In the genomic region with DNA sequence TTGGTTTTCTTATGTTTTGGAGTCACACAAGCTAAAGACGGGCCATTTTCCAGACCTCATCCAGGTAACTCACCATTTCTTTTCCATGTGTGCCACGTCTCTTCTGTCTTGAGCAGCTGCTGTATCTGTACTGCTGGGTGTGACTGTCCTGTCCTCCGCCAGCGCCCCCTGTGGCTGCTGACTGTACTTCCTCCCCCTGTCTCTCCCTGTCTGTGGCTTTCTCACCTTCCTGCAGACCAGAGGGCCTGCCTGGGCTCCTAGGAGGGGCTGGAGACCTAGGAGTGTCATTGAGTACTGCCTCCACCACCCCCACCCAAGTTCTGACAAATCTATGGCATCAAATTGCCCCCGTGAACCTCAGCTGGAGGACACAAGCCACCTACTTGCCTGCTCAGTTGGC, we compare ENCODE assay signal across 9 mouse cellular contexts. TPM values are rescaled to one million over a fixed set of nuclear protein-coding genes. Genes with fewer than 3 reads are reported as not detected.
DNase-seq lines count a peak whose midpoint lies in the region; ATAC-seq and TF ChIP-seq lines count a peak whose summit lies in the region.
"Had no signal": no experiment of that assay in that cellular context is flagged by ENCODE, and none has a peak within 500 bp of the region (broad histone marks: within the 10 kb centered on the region; RNA-seq: fewer than 3 reads in every experiment).

No protein-coding gene starts in this region.

- WGBS in kidney, embryonic 15.5 days = 52% methylated on average over 5 of the region's 5 CpGs
- WGBS in liver, adult 2 months = 70% methylated on average over 5 of the region's 5 CpGs
- whole genome bisulfite sequencing in small intestine, adult 2 months = 47% methylated on average over 5 of the region's 5 CpGs
- WGBS in forebrain, embryonic 11.5 days = 48% methylated on average over 5 of the region's 5 CpGs

- H3K4me2 ChIP-seq in kidney, embryonic 15.5 days = no peak overlapping the region
- no peak overlapping the region for H3K4me2 ChIP-seq in forebrain, embryonic 11.5 days (ENCODE audit: low read depth, low read length, severe bottlenecking)
- H3K4me2 ChIP-seq: limb, embryonic 15.5 days had no signal

- TF ChIP-seq CTCF in liver, adult 2 months (IDR thresholded peaks at IDR 0.05; ENCODE audit: low read depth, low read length) = peak; percentile 73
- TF ChIP-seq CTCF in small intestine, adult 2 months (IDR thresholded peaks at IDR 0.05; ENCODE audit: extremely low read depth, insufficient read length, insufficient replicate concordance, low read depth, low read length) = peak; percentile 57; the same call in 1 of the 2 replicates

- ATAC-seq in kidney, embryonic 15.5 days (replicated peaks; ENCODE audit: low FRiP score) = no peak
- no peak for ATAC-seq in forebrain, embryonic 11.5 days (replicated peaks; ENCODE audit: low FRiP score)

- H3K9ac ChIP-seq in kidney, embryonic 15.5 days = no peak overlapping the region
- H3K9ac ChIP-seq in ES-E14 (ENCODE audit: insufficient read depth, low read depth, low read length, poor library complexity, severe bottlenecking) = no peak overlapping the region
- no peak overlapping the region for H3K9ac ChIP-seq in liver, adult 2 months (ENCODE audit: low read depth, low read length)
- no peak overlapping the region for H3K9ac ChIP-seq in forebrain, embryonic 11.5 days (ENCODE audit: low read length)
- H3K9ac ChIP-seq: limb, embryonic 15.5 days had no signal

- no peak for TF ChIP-seq POLR2A in liver, adult 2 months (IDR thresholded peaks at IDR 0.05; ENCODE audit: extremely low read depth, insufficient read depth, low read length)
- no peak for TF ChIP-seq POLR2A in small intestine, adult 2 months (IDR thresholded peaks at IDR 0.05; ENCODE audit: low read depth, low read length)

- in situ Hi-C loops in ES-E14 (cut with MboI; ENCODE audit: low sequenced_read_pairs in 2 of 2, unreplicated experiment in 2 of 2) = no loop called here

- peaks cover 69% of the 10 kb centered on the region for H3K36me3 ChIP-seq in kidney, embryonic 15.5 days
- H3K36me3 ChIP-seq in ES-E14 (ENCODE audit: control insufficient read depth, insufficient read depth, low read length, poor library complexity, severe bottlenecking) = peaks cover 24% of the 10 kb centered on the region
- peaks cover 4% of the 10 kb centered on the region; the same call in 1 of the 2 replicates for H3K36me3 ChIP-seq in liver, adult 2 months (ENCODE audit: control insufficient read depth, insufficient read depth, low read length)
- peaks cover 18% of the 10 kb centered on the region for H3K36me3 ChIP-seq in small intestine, adult 2 months (ENCODE audit: control insufficient read depth, insufficient read depth, low read length)
- no peaks in the 10 kb centered on the region; the same call in 1 of the 2 replicates for H3K36me3 ChIP-seq in forebrain, embryonic 11.5 days (ENCODE audit: control insufficient read depth, insufficient read depth, low read length)

- no peak overlapping the region for H3K27ac ChIP-seq in kidney, embryonic 15.5 days
- no peak overlapping the region for H3K27ac ChIP-seq in ES-E14 (ENCODE audit: insufficient read depth, low read depth, low read length, poor library complexity, severe bottlenecking)
- no peak overlapping the region for H3K27ac ChIP-seq in liver, adult 2 months (replicated peaks; ENCODE audit: insufficient read depth, low read depth, low read length)
- no peak overlapping the region for H3K27ac ChIP-seq in small intestine, adult 2 months (ENCODE audit: insufficient read depth, low read depth, low read length)
- H3K27ac ChIP-seq in forebrain, embryonic 11.5 days (ENCODE audit: low read depth, low read length) = no peak overlapping the region
- H3K27ac ChIP-seq: limb, embryonic 15.5 days had no signal

- no peaks in the 10 kb centered on the region for H3K4me1 ChIP-seq in kidney, embryonic 15.5 days
- peaks cover 15 to 16% of the 10 kb centered on the region in 2 experiments; a peak in 3 of 4 replicates for H3K4me1 ChIP-seq in ES-E14 (ENCODE audit: control insufficient read depth in 2 of 2, insufficient read depth in 2 of 2, low read length in 2 of 2, poor library complexity in 1 of 2)
- no peaks in the 10 kb centered on the region for H3K4me1 ChIP-seq in liver, adult 2 months (ENCODE audit: control insufficient read depth, insufficient read depth, low read length)
- H3K4me1 ChIP-seq in small intestine, adult 2 months (ENCODE audit: control insufficient read depth, insufficient read depth, insufficient read length, low read length) = no peaks in the 10 kb centered on the region
- H3K4me1 ChIP-seq in forebrain, embryonic 11.5 days (replicated peaks; ENCODE audit: control insufficient read depth, insufficient read depth, low read length) = no peaks in the 10 kb centered on the region
- H3K4me1 ChIP-seq: limb, embryonic 15.5 days had no signal

- no peaks in the 10 kb centered on the region for H3K27me3 ChIP-seq in kidney, embryonic 15.5 days
- no peaks in the 10 kb centered on the region for H3K27me3 ChIP-seq in liver, adult 2 months (ENCODE audit: control insufficient read depth, insufficient read depth, low read length)
- no peaks in the 10 kb centered on the region for H3K27me3 ChIP-seq in small intestine, adult 2 months (ENCODE audit: control insufficient read depth, insufficient read depth, low read length)
- H3K27me3 ChIP-seq in forebrain, embryonic 11.5 days (ENCODE audit: control insufficient read depth, insufficient read depth, low read length) = no peaks in the 10 kb centered on the region
- H3K27me3 ChIP-seq: limb, embryonic 15.5 days had no signal

- no peaks in the 10 kb centered on the region for H3K9me3 ChIP-seq in kidney, embryonic 15.5 days (replicated peaks)
- no peaks in the 10 kb centered on the region for H3K9me3 ChIP-seq in ES-E14 (ENCODE audit: control insufficient read depth, insufficient read depth, low read depth, low read length)
- no peaks in the 10 kb centered on the region for H3K9me3 ChIP-seq in forebrain, embryonic 11.5 days (ENCODE audit: control insufficient read depth, low read length)
- H3K9me3 ChIP-seq: limb, embryonic 15.5 days had no signal

- peak; percentile 47 for DNase-seq in kidney, adult 9 months
- DNase-seq in ES-E14 (ENCODE audit: low read depth, low spot score) = peak; percentile 59
- DNase-seq in cerebellum, postnatal 10 days = peak; percentile 48 to 69
- no peak for DNase-seq in liver, adult 2 months (ENCODE audit: extremely low read depth, low read depth, low spot score)
- DNase-seq in forebrain, embryonic 11.5 days (ENCODE audit: low spot score) = no peak
- DNase-seq in frontal cortex, postnatal 14 days (ENCODE audit: low spot score in 2 of 2) = no peak

- H3K4me3 ChIP-seq in kidney, embryonic 15.5 days (replicated peaks) = no peak overlapping the region
- H3K4me3 ChIP-seq in ES-E14 (ENCODE audit: insufficient read depth in 1 of 2, low read depth in 1 of 2, low read length in 2 of 2, poor library complexity in 1 of 2, severe bottlenecking in 1 of 2) = no peak overlapping the region
- no peak overlapping the region for H3K4me3 ChIP-seq in liver, adult 2 months (ENCODE audit: insufficient read depth, low read depth, low read length)
- no peak overlapping the region for H3K4me3 ChIP-seq in small intestine, adult 2 months (ENCODE audit: low read depth, low read length)
- H3K4me3 ChIP-seq in forebrain, embryonic 11.5 days (ENCODE audit: low read depth, low read length) = no peak overlapping the region
- H3K4me3 ChIP-seq: limb, embryonic 15.5 days had no signal

- no peaks in the 10 kb centered on the region for H3K79me2 ChIP-seq in liver, adult 2 months (ENCODE audit: control insufficient read depth, insufficient read depth, low read length)

TF ChIP-seq in ES-E14, 5 proteins besides CTCF, POLR2A, EP300 and RAD21:
- TF ChIP-seq HCFC1 (IDR thresholded peaks at IDR 0.05; ENCODE audit: borderline replicate concordance, insufficient read depth, low read length) = no peak
- no peak for TF ChIP-seq MAFK (IDR thresholded peaks at IDR 0.05; ENCODE audit: insufficient read depth, low read depth, low read length)
- no peak for TF ChIP-seq ZNF384 (IDR thresholded peaks at IDR 0.05; ENCODE audit: low read depth, low read length)
- no peak for TF ChIP-seq CHD2 (IDR thresholded peaks at IDR 0.05; ENCODE audit: low read depth, low read length)

RNA-seq across cellular contexts. Expression of gene Ptdss2, which starts 20.9 kb away (rescaled TPM):
- polyA plus RNA-seq in kidney, embryonic 15.5 days (2015; fragmentation: Nextera tagmentation; extraction: Ambion mirVana) = 79.9 and 83.4 TPM in 2 replicates
- 65.1 and 82.8 TPM in 2 replicates for total RNA-seq in ES-E14 (2012; rRNA removed)
- 5.2 and 5.4 TPM in 2 replicates for total RNA-seq in liver, adult 2 months (2014; rRNA removed)
- polyA plus RNA-seq in liver, adult 2 months (2012; rRNA removed) = 10.7 and 13.5 TPM in 2 replicates
- 17.5 and 26.3 TPM in 2 replicates for polyA plus RNA-seq in small intestine, adult 2 months (2012; rRNA removed)
- 70.9 and 75.3 TPM in 2 replicates for polyA plus RNA-seq in forebrain, embryonic 11.5 days (2014; fragmentation: Nextera tagmentation; extraction: Ambion mirVana)

RNA-seq across cellular contexts. Expression of gene Ano9, which starts 25.5 kb away (rescaled TPM):
- 6.0 TPM in 2 replicates for polyA plus RNA-seq in kidney, embryonic 15.5 days (2015; fragmentation: Nextera tagmentation; extraction: Ambion mirVana)
- total RNA-seq in ES-E14 (2012; rRNA removed) = 26.4 and 102 TPM in 2 replicates
- total RNA-seq in liver, adult 2 months (2014; rRNA removed) = not detected in 2 replicates
- polyA plus RNA-seq in liver, adult 2 months (2012; rRNA removed) = 0.09 and 0.13 TPM in 2 replicates
- polyA plus RNA-seq in small intestine, adult 2 months (2012; rRNA removed) = 38.2 and 74.3 TPM in 2 replicates
- polyA plus RNA-seq in forebrain, embryonic 11.5 days (2014; fragmentation: Nextera tagmentation; extraction: Ambion mirVana) = 0.21 and 0.39 TPM in 2 replicates

RNA-seq across cellular contexts. Expression of gene Rnh1, which starts 29.5 kb away (rescaled TPM):
- polyA plus RNA-seq in kidney, embryonic 15.5 days (2015; fragmentation: Nextera tagmentation; extraction: Ambion mirVana) = 115 and 122 TPM in 2 replicates
- 61.9 and 70.3 TPM in 2 replicates for total RNA-seq in ES-E14 (2012; rRNA removed)
- total RNA-seq in liver, adult 2 months (2014; rRNA removed) = 106 and 108 TPM in 2 replicates
- 134 and 136 TPM in 2 replicates for polyA plus RNA-seq in liver, adult 2 months (2012; rRNA removed)
- polyA plus RNA-seq in small intestine, adult 2 months (2012; rRNA removed) = 113 and 162 TPM in 2 replicates
- 56.7 and 65.2 TPM in 2 replicates for polyA plus RNA-seq in forebrain, embryonic 11.5 days (2014; fragmentation: Nextera tagmentation; extraction: Ambion mirVana)

RNA-seq across cellular contexts. Expression of gene Sigirr, which starts 42.7 kb away (rescaled TPM):
- polyA plus RNA-seq in kidney, embryonic 15.5 days (2015; fragmentation: Nextera tagmentation; extraction: Ambion mirVana) = 20.8 and 24.7 TPM in 2 replicates
- 18.2 and 56.2 TPM in 2 replicates for total RNA-seq in ES-E14 (2012; rRNA removed)
- 21.8 and 28.5 TPM in 2 replicates for total RNA-seq in liver, adult 2 months (2014; rRNA removed)
- polyA plus RNA-seq in liver, adult 2 months (2012; rRNA removed) = 42.4 and 42.5 TPM in 2 replicates
- 19.8 and 38.3 TPM in 2 replicates for polyA plus RNA-seq in small intestine, adult 2 months (2012; rRNA removed)
- polyA plus RNA-seq in forebrain, embryonic 11.5 days (2014; fragmentation: Nextera tagmentation; extraction: Ambion mirVana) = 1.2 and 1.8 TPM in 2 replicates

RNA-seq across cellular contexts. Expression of gene Hras, which starts 50.7 kb away (rescaled TPM):
- 92.1 and 98.0 TPM in 2 replicates for polyA plus RNA-seq in kidney, embryonic 15.5 days (2015; fragmentation: Nextera tagmentation; extraction: Ambion mirVana)
- 130 and 133 TPM in 2 replicates for total RNA-seq in ES-E14 (2012; rRNA removed)
- 37.6 and 53.8 TPM in 2 replicates for total RNA-seq in liver, adult 2 months (2014; rRNA removed)
- polyA plus RNA-seq in liver, adult 2 months (2012; rRNA removed) = 50.4 and 58.9 TPM in 2 replicates
- 49.1 and 67.1 TPM in 2 replicates for polyA plus RNA-seq in small intestine, adult 2 months (2012; rRNA removed)
- 87.5 and 116 TPM in 2 replicates for polyA plus RNA-seq in forebrain, embryonic 11.5 days (2014; fragmentation: Nextera tagmentation; extraction: Ambion mirVana)

Comparison
In these comparisons a context has a peak if more than half of its experiments do, and no peak if none do; other contexts are left out.
1. DNase-seq: peak in kidney, adult 9 months (single experiment), ES-E14 (single experiment) and cerebellum, postnatal 10 days (2 of 2); none in liver, adult 2 months (single experiment), forebrain, embryonic 11.5 days (single experiment) and frontal cortex, postnatal 14 days (0 of 2).